Mouse (Mus musculus): Measurements from ENCODE around the gene Col4a5. TPM values are rescaled to one million over a fixed set of nuclear protein-coding genes. Genes with fewer than 3 reads are reported as not detected.
A peak's percentile ranks its signal among the peaks of the same experiment; 100 is the strongest.

Col4a5 gene
- 9.1 and 9.5 TPM in 2 replicates for polyA plus RNA-seq (2015; fragmentation: Nextera tagmentation; extraction: Ambion mirVana)

DNA sequence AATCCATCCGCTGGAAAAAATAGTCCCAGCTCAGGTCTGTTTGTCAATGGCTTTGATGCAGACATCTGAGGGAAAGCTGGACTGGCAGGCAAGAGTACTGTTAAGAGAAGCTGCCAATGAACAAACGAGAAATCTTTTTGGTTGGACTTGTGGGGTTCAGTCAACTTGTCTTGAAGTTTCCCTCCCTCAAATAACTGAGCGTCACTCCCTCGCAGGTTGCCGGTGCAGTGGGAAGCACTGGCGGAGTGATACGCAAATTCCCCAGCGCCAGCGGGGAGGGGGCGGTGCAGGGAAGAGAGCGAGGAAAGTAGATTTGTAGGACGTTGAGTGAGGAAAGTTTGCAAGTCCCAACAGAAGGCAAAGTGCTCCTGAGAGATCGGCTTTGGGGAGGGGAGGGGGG is at the start of gene Col4a5:
Gene Col4a5, plus strand, starts transcription at position 276 of the 400 bp plus-strand sequence.
- ATAC-seq (ENCODE audit: low read depth): peak; percentile 84
- no peaks in the 10 kb centered on the region for H3K4me1 ChIP-seq (replicated peaks)
- no peak within 1 kb of the TSS for H3K27ac ChIP-seq (replicated peaks)
- H3K9ac ChIP-seq: peak within 1 kb of the TSS; percentile 57
- H3K36me3 ChIP-seq: no peaks in the 10 kb centered on the region
- no peaks in the 10 kb centered on the region for H3K9me3 ChIP-seq
- WGBS: 11% methylated on average over 13 of the region's 13 CpGs
- peaks cover 36% of the 10 kb centered on the region for H3K27me3 ChIP-seq
- H3K4me3 ChIP-seq: peak within 1 kb of the TSS; percentile 43
- peak within 1 kb of the TSS; percentile 63 for H3K4me2 ChIP-seq

DNA sequence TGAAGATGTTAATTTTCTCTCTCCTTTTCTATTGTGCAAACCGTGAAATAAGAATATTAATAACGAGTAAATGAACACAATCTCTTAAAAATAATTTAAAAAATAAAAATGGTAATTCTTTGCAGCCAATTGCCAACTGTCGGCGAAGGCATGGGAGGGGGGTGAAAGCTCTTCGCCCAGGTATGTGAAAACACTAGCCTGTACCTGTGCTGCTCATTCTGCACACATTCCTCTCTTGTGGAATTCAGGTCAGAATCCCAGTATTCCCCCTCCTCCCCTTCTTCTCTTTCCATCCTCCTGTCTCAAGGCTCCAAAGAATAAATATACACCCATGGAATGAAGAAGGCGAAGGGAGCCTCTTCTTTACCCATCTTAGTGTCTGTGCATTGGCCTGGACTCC is 38.4 kb upstream of the Col4a5 start:
- no peak for ATAC-seq (ENCODE audit: low read depth)
- Histone ChIP-seq H3K9ac (no peak overlapping the region), H3K4me3 (no peak overlapping the region)

DNA sequence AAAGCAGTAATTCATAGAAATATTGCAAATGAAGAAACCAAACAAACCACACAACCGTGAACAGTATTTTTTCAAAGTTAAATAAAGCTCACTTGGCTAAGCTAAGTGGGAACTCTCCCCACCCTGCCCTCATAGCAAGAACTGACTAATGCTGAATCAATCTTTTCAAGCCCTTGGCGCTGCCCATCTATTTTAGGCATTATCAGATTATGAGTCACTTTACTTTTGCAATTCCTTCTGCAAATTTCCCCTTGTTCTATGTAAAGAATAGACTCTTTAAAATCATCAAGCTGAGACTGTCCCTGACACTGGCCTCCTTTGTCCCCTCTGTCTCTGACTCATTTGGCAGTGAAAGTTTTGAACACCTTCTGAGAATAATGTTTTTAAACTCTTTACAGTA is 35.8 kb upstream of the Col4a5 start:
- Histone ChIP-seq H3K4me3 (no peak overlapping the region), H3K27me3 (peaks cover 23% of the 10 kb centered on the region), H3K4me2 (no peak overlapping the region), H3K27ac (replicated peaks) (no peak overlapping the region), H3K4me1 (replicated peaks) (no peaks in the 10 kb centered on the region), H3K9me3 (no peaks in the 10 kb centered on the region), H3K9ac (no peak overlapping the region), H3K36me3 (no peaks in the 10 kb centered on the region)
- no peak for ATAC-seq (ENCODE audit: low read depth)
- 67% methylated on average over 2 of the region's 2 CpGs for WGBS

More for the DNA sequence above, 38.4 kb upstream of the Col4a5 start:
- Histone ChIP-seq H3K36me3 (no peaks in the 10 kb centered on the region), H3K4me2 (no peak overlapping the region), H3K27ac (replicated peaks) (no peak overlapping the region), H3K27me3 (peaks cover 26% of the 10 kb centered on the region), H3K4me1 (replicated peaks) (no peaks in the 10 kb centered on the region), H3K9me3 (no peaks in the 10 kb centered on the region)
- WGBS: 91% methylated on average over 6 of the region's 6 CpGs

DNA sequence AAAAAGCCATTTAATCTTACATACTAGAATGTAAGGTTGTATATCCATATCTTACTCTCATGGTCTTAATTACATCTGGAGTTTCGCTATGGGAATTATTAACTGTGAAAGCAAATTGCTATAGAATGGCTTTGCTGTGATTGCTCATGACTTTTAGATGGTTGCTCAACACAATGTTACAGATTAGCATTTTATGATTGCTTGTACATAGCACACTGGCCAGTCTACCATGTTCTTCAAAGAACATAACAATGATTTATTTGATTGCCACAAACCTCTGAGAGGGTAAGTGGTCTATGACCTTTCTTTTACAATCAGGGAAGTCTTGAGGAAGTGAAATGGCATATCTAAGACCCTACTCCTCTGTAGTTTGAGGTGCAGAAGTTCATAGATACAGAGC is 27.2 kb upstream of the Col4a5 start:
- Histone ChIP-seq H3K27me3 (peaks cover 42% of the 10 kb centered on the region), H3K4me2 (no peak overlapping the region), H3K36me3 (no peaks in the 10 kb centered on the region), H3K9ac (no peak overlapping the region), H3K4me1 (replicated peaks) (no peaks in the 10 kb centered on the region), H3K9me3 (no peaks in the 10 kb centered on the region), H3K27ac (replicated peaks) (no peak overlapping the region), H3K4me3 (no peak overlapping the region)
- WGBS: 78% methylated on average over 1 of the region's 1 CpGs
- ATAC-seq (ENCODE audit: low read depth): no peak

DNA sequence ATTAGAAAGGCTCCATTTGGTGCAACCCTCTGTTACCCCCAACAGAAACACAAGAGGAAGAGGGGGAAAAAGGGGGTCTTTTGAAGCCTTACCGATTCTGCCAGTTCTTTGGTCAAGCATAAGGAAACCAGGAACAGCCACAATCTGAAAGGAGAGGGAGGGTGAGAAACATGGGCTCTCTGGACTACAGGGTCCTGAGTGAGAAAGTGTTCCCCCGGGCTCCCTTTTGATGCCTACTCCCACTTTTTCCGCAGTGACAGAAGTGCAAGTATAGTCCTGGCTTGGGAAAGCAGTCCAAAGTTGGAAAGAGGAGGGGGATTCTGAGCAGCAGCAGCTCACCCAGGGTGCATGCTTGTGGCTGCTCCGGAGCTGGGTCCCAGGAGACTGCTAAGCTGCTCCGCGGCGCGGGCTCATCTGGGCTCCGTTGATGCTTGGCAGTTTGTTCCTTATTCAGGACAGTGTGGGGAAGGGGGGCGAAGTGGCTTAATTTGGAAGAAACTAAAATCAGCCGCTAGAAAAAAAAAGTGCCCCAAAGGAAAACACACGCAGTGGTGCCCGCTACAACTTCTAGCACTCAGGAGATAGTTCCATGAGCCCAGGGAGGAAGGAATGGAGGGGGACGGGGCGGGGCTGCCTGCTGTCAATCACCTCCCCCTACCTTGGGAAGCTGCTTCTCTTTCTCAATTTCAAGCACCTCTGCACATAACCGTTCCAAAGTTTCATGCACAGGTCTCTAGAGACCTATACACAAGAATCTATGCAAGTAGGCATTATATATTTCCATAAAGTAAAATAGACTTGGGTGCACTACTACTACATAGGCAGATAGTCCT is 1.5 kb upstream of the Col4a5 start, which contains the start of gene Col4a6:
Gene Col4a6, minus strand, starts transcription at position 607 of the 833 bp plus-strand sequence.
- Histone ChIP-seq H3K9ac (peak within 1 kb of the TSS; percentile 49; the same call in 1 of the 2 replicates), H3K27ac (replicated peaks) (no peak within 1 kb of the TSS), H3K9me3 (no peaks in the 10 kb centered on the region), H3K27me3 (peaks cover 48% of the 10 kb centered on the region), H3K36me3 (no peaks in the 10 kb centered on the region), H3K4me3 (peak within 1 kb of the TSS; percentile 43), H3K4me1 (replicated peaks) (no peaks in the 10 kb centered on the region), H3K4me2 (peak within 1 kb of the TSS; percentile 63)
- ATAC-seq (ENCODE audit: low read depth): no peak
- 24% methylated on average over 16 of the region's 16 CpGs for WGBS

DNA sequence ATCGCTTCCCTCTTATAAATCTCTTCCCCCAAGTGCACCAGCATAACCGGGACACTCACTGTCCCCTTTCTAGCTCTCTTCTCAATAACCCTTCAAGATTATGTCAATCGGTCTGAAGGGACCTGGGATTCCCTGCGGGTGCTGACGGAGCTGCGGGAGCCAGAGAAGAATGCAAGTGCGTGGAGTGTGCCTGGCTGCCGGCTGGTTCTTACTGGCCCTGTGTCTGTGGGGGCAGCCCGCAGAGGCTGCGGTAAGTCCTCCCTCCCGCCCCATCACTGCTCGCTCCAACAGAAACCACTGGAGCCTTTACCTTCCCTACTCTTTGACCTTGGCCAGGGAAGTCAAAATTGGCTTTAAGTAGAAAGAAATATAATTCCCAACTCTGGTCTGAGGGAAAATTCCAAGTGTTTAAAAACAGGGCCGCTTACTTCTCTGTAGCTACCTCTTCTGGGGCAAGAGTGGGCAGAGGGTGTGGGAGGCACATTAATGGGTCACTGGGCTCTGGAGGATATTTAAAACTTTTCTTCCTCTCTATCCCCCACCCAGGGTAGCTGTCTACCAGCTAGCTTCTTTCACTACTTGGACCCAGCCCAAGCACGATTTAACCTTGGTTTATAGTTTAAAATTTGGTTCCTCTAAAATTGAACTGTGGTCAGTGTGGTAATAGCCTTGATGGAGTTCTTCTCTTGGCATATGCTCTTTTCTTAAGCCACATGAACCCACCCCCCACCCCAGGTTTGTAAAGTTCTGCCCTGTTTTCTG is 562 bp downstream of the Col4a5 start:
- H3K9ac ChIP-seq: peak overlapping the region; percentile 57
- no peaks in the 10 kb centered on the region for H3K4me1 ChIP-seq (replicated peaks)
- H3K4me3 ChIP-seq: peak overlapping the region; percentile 43
- no peak overlapping the region for H3K27ac ChIP-seq (replicated peaks)
- H3K9me3 ChIP-seq: no peaks in the 10 kb centered on the region
- H3K36me3 ChIP-seq: no peaks in the 10 kb centered on the region
- peaks cover 34% of the 10 kb centered on the region for H3K27me3 ChIP-seq
- 19% methylated on average over 14 of the region's 14 CpGs for WGBS
- H3K4me2 ChIP-seq: peak overlapping the region; percentile 63
- ATAC-seq (ENCODE audit: low read depth): peak; percentile 71; the same call in 1 of the 2 replicates

DNA sequence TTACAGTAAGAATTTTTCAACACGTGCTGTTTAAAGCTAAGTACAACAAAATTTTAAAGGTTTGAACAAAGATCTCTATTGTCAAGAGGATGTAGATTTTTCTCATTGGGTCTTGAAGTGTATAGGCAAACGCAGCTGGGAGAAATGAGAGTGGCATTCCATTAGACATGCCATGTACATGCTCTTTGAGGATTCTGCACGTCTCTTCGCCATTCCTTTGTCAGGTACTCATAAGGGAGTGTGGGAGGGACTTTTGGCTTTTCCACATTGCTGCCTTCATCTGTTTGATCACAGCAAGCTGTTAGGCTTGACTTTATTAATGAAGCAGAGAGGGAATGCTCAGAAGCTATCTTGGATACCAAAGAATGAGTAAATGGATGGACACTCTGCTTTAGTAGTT is 19.4 kb downstream of the Col4a5 start:
- WGBS: 74% methylated on average over 4 of the region's 4 CpGs
- ATAC-seq (ENCODE audit: low read depth): no peak

DNA sequence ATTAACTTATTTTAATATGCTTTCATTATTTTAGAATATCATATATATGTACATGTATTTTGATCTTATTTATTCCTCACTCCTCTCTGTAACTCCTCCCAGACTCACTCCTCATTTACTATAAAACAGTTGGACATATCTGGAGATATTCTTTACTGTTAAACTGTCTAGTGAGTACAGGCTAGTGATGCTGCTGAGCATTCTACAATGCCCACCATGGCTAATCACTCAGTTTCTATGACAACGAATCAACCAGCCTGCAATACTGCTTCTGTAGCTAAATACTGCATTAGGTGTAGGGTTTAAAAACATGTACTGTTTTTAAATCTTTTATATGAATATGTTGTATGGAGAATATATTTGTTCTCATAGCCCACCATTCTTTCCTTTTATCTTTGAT is 27.9 kb downstream of the Col4a5 start:
- ATAC-seq (ENCODE audit: low read depth): no peak
- H3K27ac ChIP-seq (replicated peaks): no peak overlapping the region
- no peak overlapping the region for H3K4me3 ChIP-seq
- peaks cover 5% of the 10 kb centered on the region for H3K27me3 ChIP-seq
- no peak overlapping the region for H3K4me2 ChIP-seq
- H3K9me3 ChIP-seq: no peaks in the 10 kb centered on the region
- no peaks in the 10 kb centered on the region for H3K36me3 ChIP-seq
- H3K9ac ChIP-seq: no peak overlapping the region
- H3K4me1 ChIP-seq (replicated peaks): no peaks in the 10 kb centered on the region
- WGBS: 81% methylated on average over 1 of the region's 1 CpGs

More for the DNA sequence above, 19.4 kb downstream of the Col4a5 start:
- Histone ChIP-seq H3K4me1 (replicated peaks) (no peaks in the 10 kb centered on the region), H3K36me3 (no peaks in the 10 kb centered on the region), H3K4me3 (no peak overlapping the region), H3K9ac (no peak overlapping the region), H3K4me2 (no peak overlapping the region), H3K27ac (replicated peaks) (no peak overlapping the region), H3K9me3 (no peaks in the 10 kb centered on the region), H3K27me3 (peaks cover 15% of the 10 kb centered on the region; the same call in 1 of the 2 replicates)

DNA sequence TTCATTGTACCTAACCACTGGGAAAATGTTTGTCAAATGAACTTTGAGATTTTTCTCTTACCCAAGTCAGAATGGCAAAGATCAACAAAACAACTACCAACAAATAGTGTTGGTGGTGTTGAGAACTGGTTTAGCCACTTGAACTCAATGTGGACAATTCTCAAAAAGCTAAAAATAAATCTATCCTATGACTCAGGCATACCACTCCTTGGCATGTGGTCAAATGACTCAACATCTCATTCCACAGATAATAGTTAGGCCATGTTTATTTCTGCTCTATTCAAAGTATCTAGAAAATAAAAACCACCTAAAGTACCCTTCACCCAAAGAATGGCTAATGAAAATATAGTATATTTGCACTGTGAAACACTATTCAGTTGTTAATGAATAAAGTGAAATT is 58.3 kb downstream of the Col4a5 start:
- Histone ChIP-seq H3K9me3 (no peaks in the 10 kb centered on the region), H3K9ac (no peak overlapping the region), H3K4me1 (replicated peaks) (no peaks in the 10 kb centered on the region), H3K4me3 (no peak overlapping the region), H3K4me2 (no peak overlapping the region), H3K27ac (replicated peaks) (no peak overlapping the region), H3K36me3 (no peaks in the 10 kb centered on the region), H3K27me3 (0 out of 2 replicates have a peak, but pooled peaks cover 8% of the 10 kb centered on the region)
- no peak for ATAC-seq (ENCODE audit: low read depth)

DNA sequence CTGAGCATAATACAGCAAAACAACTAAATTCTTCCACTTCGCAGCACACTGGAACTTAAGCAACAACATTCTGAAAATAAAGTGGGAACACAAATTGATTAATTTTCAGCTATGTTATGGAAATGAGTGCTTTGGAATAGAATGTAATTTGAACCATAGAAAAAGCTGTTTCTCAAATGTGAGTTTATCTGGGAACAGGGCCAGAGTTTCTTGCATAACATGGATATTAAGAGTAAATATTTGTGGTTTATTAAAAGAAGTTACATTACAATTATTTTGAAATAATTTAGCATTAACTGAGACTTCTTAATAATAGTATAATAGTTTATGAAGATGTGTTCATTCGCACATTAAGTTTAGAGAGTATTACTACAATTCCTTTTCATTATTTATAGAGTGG is 72.3 kb downstream of the Col4a5 start:
- no peak for ATAC-seq (ENCODE audit: low read depth)
- no peaks in the 10 kb centered on the region for H3K4me1 ChIP-seq (replicated peaks)
- H3K36me3 ChIP-seq: no peaks in the 10 kb centered on the region
- 87% methylated on average over 2 of the region's 2 CpGs for WGBS
- H3K4me3 ChIP-seq: no peak overlapping the region
- no peak overlapping the region for H3K27ac ChIP-seq (replicated peaks)
- H3K9me3 ChIP-seq: no peaks in the 10 kb centered on the region
- H3K4me2 ChIP-seq: no peak overlapping the region
- no peaks in the 10 kb centered on the region for H3K27me3 ChIP-seq
- no peak overlapping the region for H3K9ac ChIP-seq

DNA sequence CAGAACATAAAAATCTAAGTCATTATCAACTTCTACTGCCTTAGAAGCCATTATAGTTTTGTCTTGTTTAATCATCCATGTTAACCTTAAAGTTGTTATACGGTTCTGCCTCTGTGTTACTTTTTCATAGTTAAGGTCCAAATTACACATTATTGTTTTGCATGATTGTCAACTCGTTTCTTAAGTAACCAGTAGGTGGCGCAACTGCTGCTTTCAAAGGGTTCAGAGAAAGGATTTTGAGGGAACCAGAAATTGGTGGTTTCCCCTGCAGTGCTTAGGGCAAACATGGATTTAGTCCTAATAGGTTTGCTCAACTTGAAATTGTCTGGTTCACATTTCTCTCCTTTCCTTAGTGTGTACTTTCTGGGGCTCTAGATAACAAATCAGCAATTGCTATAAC is 115.1 kb downstream of the Col4a5 start:
- no peak overlapping the region for H3K4me3 ChIP-seq
- peaks cover 4% of the 10 kb centered on the region; the same call in 1 of the 2 replicates for H3K27me3 ChIP-seq
- ATAC-seq (ENCODE audit: low read depth): no peak
- H3K4me1 ChIP-seq (replicated peaks): no peaks in the 10 kb centered on the region
- no peak overlapping the region for H3K4me2 ChIP-seq
- no peaks in the 10 kb centered on the region for H3K9me3 ChIP-seq
- H3K36me3 ChIP-seq: no peaks in the 10 kb centered on the region
- H3K27ac ChIP-seq (replicated peaks): no peak overlapping the region
- WGBS: 33% methylated on average over 3 of the region's 3 CpGs
- H3K9ac ChIP-seq: no peak overlapping the region

DNA sequence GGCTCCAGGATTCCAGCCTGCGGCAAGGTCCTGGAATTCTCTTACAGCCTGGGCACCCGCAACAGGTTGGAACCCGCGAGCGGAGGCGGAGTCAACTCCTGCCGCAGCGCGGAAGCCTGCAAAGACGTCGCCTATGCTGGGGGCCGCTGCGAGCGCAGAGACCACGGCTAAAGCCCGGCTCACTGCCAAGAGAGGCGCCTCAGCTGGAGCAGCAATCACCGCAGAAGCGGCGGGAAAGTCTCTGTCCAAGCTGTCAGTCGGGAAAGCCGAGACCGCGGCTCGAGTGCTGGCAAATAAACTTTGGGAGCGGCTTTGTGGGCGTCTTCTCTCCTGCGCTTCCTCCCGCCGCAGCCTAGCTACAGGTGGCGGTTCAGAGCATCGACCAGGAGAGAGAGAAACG is 246.5 kb downstream of the Col4a5 start:
- H3K27me3 ChIP-seq: peaks cover 71% of the 10 kb centered on the region
- peak overlapping the region; percentile 60 for H3K4me2 ChIP-seq
- peak overlapping the region; percentile 34 for H3K4me3 ChIP-seq
- no peak for ATAC-seq (ENCODE audit: low read depth)
- no peaks in the 10 kb centered on the region for H3K36me3 ChIP-seq
- no peaks in the 10 kb centered on the region for H3K9me3 ChIP-seq
- 10% methylated on average over 33 of the region's 33 CpGs for WGBS
- no peak overlapping the region for H3K9ac ChIP-seq
- H3K27ac ChIP-seq (replicated peaks): no peak overlapping the region
- H3K4me1 ChIP-seq (replicated peaks): peaks cover 14% of the 10 kb centered on the region
